Mouse (Mus musculus): ENCODE data around the gene Gm44579. TPM values are rescaled to one million over a fixed set of nuclear protein-coding genes. Genes with fewer than 3 reads are reported as not detected.

The Gm44579 gene
- not detected for polyA plus RNA-seq (2012; fragmentation: generic; extraction: Trizol)

DNA sequence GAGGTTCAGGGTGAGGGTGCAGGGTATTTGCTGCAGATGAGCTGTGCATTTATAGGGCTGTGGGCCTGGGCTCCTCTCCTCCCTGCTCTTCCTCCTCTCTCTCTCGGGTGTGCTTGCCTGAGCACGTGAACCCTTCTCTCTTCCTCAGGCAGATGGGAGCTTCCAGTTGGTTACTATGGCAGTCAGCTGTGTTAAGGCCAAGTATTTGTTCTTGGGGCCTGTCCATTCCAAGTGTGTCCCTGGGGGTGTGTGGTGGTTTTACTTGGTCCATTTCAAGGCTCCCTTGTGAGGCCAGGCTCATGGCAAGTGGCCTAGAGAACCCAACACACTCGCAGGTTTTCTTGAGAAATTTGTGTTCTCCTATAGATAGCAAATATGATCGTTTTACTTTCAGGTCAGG lies at the start of gene Gm44579, which contains the start of gene Olfr287:
Gene Gm44579 (minus strand): TSS at position 101 of the 400 bp plus-strand sequence.
Gene Olfr287 (minus strand): TSS at position 180 of the 400 bp plus-strand sequence.

DNA sequence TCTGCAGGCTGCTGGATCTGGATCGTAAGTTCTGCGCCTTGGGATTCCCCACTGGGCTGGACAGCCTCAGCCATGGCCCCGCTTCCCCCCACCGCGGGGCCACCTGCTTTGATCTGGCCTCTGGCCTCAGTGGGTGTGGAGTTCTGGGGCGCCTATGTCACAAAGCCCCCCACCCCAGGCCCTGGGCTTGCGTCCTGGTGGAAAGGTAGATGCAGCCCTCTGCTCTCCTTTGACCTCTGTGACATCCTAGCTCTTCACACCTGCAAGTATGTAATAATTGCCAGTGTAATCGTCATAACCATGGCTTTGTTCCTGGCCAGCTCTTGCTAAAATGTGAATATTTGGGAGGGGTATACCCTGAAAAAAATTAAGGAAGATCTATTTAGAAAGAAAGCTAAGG lies 36.4 kb upstream of the Gm44579 start, which contains the start of gene H1fnt:
Gene H1fnt (minus strand): TSS at position 101 of the 400 bp plus-strand sequence.

DNA sequence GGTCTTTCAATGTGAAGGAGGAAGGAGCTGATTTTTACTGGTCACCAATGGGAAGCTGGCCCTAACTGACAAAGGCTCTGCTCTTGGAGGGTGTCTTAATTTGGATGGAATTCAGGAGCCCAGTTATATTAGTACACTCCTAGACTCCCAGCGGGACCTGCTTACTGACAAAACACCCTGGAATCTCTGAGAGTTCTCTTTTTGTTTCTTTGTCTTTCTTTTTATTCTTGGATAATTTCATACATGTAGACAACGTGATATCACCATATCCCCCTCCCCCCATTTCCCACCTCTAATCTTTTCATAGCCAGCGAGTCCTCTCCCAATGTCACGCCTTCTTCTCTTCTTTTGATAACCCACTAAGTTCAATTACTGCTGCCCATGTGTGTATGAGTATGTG lies 13.6 kb upstream of the Gm44579 start, which contains the start of gene Olfr286:
Gene Olfr286 (minus strand): TSS at position 101 of the 400 bp plus-strand sequence.

DNA sequence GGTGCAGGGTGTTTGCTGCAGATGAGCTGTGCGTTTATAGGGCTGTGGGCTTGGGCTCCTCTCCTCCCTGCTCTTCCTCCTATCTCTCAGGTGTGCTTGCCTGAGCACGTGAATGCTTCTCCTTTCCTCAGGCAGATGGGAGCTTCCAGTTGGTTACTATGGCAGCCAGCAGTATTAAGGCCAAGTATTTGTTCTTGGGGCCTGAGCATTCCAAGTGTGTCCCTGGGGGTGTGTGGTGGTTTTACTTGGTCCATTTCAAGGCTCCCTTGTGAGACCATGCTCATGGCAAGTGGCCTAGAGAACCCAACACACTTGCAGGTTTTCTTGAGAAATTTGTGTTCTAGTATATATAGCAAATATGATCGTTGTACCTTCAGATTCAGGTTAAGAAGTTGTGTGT lies 25.3 kb downstream of the Gm44579 start, which contains the start of gene Olfr288:
Gene Olfr288 (minus strand): TSS at position 101 of the 400 bp plus-strand sequence.

DNA sequence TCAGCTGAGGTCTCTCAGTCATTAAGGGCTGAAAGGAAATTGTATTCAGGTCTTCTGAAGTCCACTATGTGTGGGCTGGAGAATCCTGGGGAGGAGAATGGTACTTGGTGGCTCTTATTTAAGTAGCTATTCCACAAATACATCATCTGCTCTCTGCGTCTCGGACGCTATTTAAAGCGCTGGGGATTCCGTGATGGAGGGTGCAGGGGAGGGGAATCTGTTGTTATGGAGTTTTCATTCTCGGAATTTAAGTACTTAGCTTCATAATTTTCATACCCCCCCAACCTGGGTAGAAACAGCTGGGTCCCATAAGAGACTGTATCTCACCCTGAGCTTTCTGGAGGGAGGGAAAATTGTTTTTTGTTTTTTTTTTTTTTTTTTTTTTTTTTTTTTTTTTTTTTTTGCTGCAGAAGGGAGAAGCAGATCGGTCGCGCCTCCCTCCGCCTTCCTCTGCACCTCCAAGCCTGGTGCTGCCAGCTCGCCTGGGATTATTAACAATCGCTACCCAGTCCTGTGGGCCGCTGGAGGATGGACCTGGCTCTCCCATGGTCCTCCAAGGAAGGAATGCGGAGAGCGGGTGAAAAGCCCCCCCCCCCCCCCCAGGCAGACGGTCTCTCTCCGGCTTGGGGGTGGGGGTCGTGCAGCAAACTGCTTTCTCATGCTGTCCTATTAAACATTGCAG lies 53.7 kb downstream of the Gm44579 start, which contains the start of gene Ccdc184:
Gene Ccdc184 (plus strand): TSS at position 196 of the 682 bp plus-strand sequence.

DNA sequence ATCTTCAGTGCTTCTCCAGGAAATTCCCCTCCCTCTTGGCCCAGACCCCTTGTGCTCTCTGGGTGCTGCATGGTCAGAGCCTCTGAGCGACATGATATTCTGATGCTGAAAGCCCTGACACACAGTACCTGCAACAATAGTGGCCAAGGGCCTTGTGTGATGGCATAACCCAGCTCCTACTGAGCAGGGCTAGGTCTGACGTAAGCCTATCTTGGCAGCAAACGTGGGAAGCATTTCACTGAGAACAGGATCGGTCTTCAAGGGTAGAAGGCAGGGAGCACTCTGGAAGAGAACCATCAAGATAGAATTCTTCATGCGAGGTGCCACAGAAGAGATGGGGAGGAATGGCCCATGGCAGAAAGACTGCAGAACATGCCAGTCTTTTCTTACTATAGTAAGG lies 55.3 kb downstream of the Gm44579 start, which contains the start of gene Asb8:
Gene Asb8 (minus strand): TSS at position 101 of the 400 bp plus-strand sequence.

Other genes with a start within 250 kb of the Gm44579 start
- gene Col2a1, start 216.3 kb downstream of the Gm44579 start, polyA plus RNA-seq (2012; fragmentation: generic; extraction: Trizol): 10 to 100 TPM; 17.3 to 25.2 TPM
- 100 to 1,000 TPM in 1 of 2 experiments, 10 to 100 TPM in 1; 31.0 to 113 TPM for gene Pfkm, start 128.4 kb downstream of the Gm44579 start, polyA plus RNA-seq (2012; fragmentation: generic; extraction: Trizol)
- 10 to 100 TPM in 1 of 2 experiments, 1 to 10 TPM in 1; 3.6 to 11.2 TPM for gene Senp1, start 127.2 kb downstream of the Gm44579 start, polyA plus RNA-seq (2012; fragmentation: generic; extraction: Trizol)
- 10 to 100 TPM; 18.4 to 40.3 TPM for gene Asb8, start 55.4 kb downstream of the Gm44579 start, polyA plus RNA-seq (2012; fragmentation: generic; extraction: Trizol)
- 1 to 10 TPM; 2.8 to 6.3 TPM for gene Ccdc184, start 53.8 kb downstream of the Gm44579 start, polyA plus RNA-seq (2012; fragmentation: generic; extraction: Trizol)
- not detected for gene Olfr288, start 25.4 kb downstream of the Gm44579 start, polyA plus RNA-seq (2012; fragmentation: generic; extraction: Trizol)
- under 1 TPM in 1 of 2 experiments, not detected in 1; 0.70 TPM for gene Olfr287, start 79 bp upstream of the Gm44579 start, polyA plus RNA-seq (2012; fragmentation: generic; extraction: Trizol)
- not detected for gene Olfr286, start 13.5 kb upstream of the Gm44579 start, polyA plus RNA-seq (2012; fragmentation: generic; extraction: Trizol)
- not detected for gene H1fnt, start 36.3 kb upstream of the Gm44579 start, polyA plus RNA-seq (2012; fragmentation: generic; extraction: Trizol)
- under 1 TPM in 1 of 2 experiments, not detected in 1; 0.02 TPM for gene Zfp641, start 75.2 kb upstream of the Gm44579 start, polyA plus RNA-seq (2012; fragmentation: generic; extraction: Trizol)
- not detected for gene Olfr285, start 96.4 kb upstream of the Gm44579 start, polyA plus RNA-seq (2012; fragmentation: generic; extraction: Trizol)
- not detected for gene Olfr284, start 120.0 kb upstream of the Gm44579 start, polyA plus RNA-seq (2012; fragmentation: generic; extraction: Trizol)
- gene Olfr283, start 160.0 kb upstream of the Gm44579 start, polyA plus RNA-seq (2012; fragmentation: generic; extraction: Trizol): not detected
- not detected for gene Olfr282, start 210.2 kb upstream of the Gm44579 start, polyA plus RNA-seq (2012; fragmentation: generic; extraction: Trizol)
- not detected for gene Olfr281, start 231.6 kb upstream of the Gm44579 start, polyA plus RNA-seq (2012; fragmentation: generic; extraction: Trizol)
- gene OR5BS1P, start 248.9 kb upstream of the Gm44579 start, polyA plus RNA-seq (2012; fragmentation: generic; extraction: Trizol): not detected

Data from C3H10T1/2 (cell line).